Mouse (Mus musculus) liver, postnatal 0 days (tissue): Measurements from ENCODE around the gene Gamt.

ENCODE experiments used
- CTCF ChIP-seq: sonication (generic); IDR thresholded peaks from 2 replicates; pipeline ENCODE4 v1.5.1; 2016; ENCODE audit warnings: antibody characterized with exemption, low read depth
- EP300 ChIP-seq: IDR thresholded peaks from 2 replicates; pipeline ENCODE4 v1.6.1; 2016; ENCODE audit warnings: antibody characterized with exemption, low read depth, mild to moderate bottlenecking

GRCm38 (mm10) chr10:80259861-80260641 lies 761 bp downstream of the Gamt start:
- TF ChIP-seq CTCF (no peak), EP300 (no peak)
